Mouse (Mus musculus) forebrain, postnatal 0 days (tissue): Measurements from ENCODE around the gene Ifi202b. TPM values are rescaled to one million over a fixed set of nuclear protein-coding genes. Genes with fewer than 3 reads are reported as not detected.
"Not testable (repeated sequence)": the region's sequence is repeated elsewhere in the genome, so short reads cannot be mapped to it uniquely, and the experiment has no call there.

Source experiments
- ATAC-seq: fragments of 200-750 bp; cut with Nextera tagmentation; 2 replicates; pipeline ENCODE4 v1.8.0; 2017; ENCODE audit warnings: mild to moderate bottlenecking, moderate library complexity
- DNase-seq: peaks from one replicate; pipeline ENCODE4 v3.0.0-alpha.2; 2015
- H3K27ac ChIP-seq: fragments of 300-500 bp; sonication (generic); 2 replicates; pipeline ENCODE4 v1.5.1; 2014; ENCODE audit warnings: low read depth, mild to moderate bottlenecking, antibody characterized with exemption, low read length, moderate library complexity, mixed read lengths
- H3K27me3 ChIP-seq: fragments of 300-500 bp; sonication (generic); 2 replicates; pipeline ENCODE4 v1.6.1; 2014; ENCODE audit warnings: mild to moderate bottlenecking, low read length, mixed read lengths; ENCODE audit not compliant: insufficient read depth
- H3K36me3 ChIP-seq: fragments of 300-500 bp; sonication (generic); 2 replicates; pipeline ENCODE4 v1.6.1; 2014; ENCODE audit warnings: mild to moderate bottlenecking, moderate library complexity; ENCODE audit not compliant: insufficient read depth
- H3K4me1 ChIP-seq: fragments of 300-500 bp; sonication (generic); 2 replicates; pipeline ENCODE4 v1.6.1; 2014; ENCODE audit warnings: antibody characterized with exemption; ENCODE audit not compliant: insufficient read depth
- H3K4me2 ChIP-seq: fragments of 300-500 bp; sonication (generic); 2 replicates; pipeline ENCODE4 v1.6.1; 2014; ENCODE audit warnings: low read depth, mild to moderate bottlenecking, moderate library complexity
- H3K4me3 ChIP-seq: fragments of 300-500 bp; sonication (generic); 2 replicates; pipeline ENCODE4 v1.5.1; 2014; ENCODE audit warnings: low read depth, low read length, mixed read lengths
- H3K9ac ChIP-seq: fragments of 300-500 bp; sonication (generic); 2 replicates; pipeline ENCODE4 v1.6.1; 2014; ENCODE audit warnings: mild to moderate bottlenecking
- H3K9me3 ChIP-seq: fragments of 300-500 bp; sonication (generic); 2 replicates; pipeline ENCODE4 v1.6.1; 2016; ENCODE audit warnings: low read length
- CTCF ChIP-seq: sonication (generic); IDR thresholded peaks from 2 replicates; pipeline ENCODE4 v1.5.1; 2016; ENCODE audit warnings: antibody characterized with exemption, control low read depth, low read depth
- WGBS: fragments of 180-500 bp; shearing (Covaris S2); extraction: QIAGEN DNeasy Blood & Tissue Kit; methylation state at CpG from one replicate; pipeline ENCODE4 v1.1.7; 2014; 5-methylcytosine and 5-hydroxymethylcytosine counted together
- polyA plus RNA-seq: library from polyadenylated mRNA; unstranded; fragments of >200 nt; fragmentation: Nextera tagmentation; extraction: Ambion mirVana; gene quantifications from 2 replicates; pipeline ENCODE4 v1.2.1, GENCODE M21; 2015
- total RNA-seq: library from RNA; depleted of rRNA; stranded (reverse); fragments of >200 nt; gene quantifications from 2 replicates; pipeline ENCODE4 v1.2.3, GENCODE M21; 2014; rRNA removed

The Ifi202b gene
- total RNA-seq: not detected in 2 replicates
- not detected in 2 replicates for polyA plus RNA-seq

DNA sequence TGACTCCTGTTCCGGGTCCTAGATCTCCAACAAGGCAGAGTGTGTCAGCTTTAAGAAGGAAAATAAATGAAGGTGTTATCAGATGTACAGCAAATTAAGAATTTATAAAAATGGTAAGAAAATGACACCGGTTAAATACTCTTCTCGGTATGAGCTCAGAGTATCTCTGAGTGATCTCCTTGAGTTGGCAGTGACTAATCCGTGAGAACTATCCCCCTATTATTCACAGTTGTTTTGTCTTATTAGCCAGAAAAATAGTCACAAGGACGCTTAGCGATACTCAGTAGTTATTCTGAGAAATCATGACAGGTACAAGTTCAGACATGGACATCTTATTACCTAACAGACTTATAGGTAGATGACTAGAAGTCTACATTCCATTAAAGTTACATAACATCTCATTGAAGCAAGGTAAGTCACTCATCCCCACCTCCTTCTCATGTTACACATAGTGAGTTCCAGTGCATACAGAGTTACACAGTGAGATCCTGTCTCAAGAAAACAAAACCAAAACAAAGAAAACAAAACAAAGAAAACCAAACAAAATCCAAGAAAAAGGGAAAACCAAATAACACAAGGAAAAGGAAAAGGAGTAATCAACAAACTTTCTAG, at the start of gene Ifi202b:
Gene Ifi202b (minus strand): TSS at position 51 of the 612 bp plus-strand sequence.
- H3K4me1 ChIP-seq, DNase-seq, H3K4me3 ChIP-seq, H3K36me3 ChIP-seq, ATAC-seq, H3K4me2 ChIP-seq, H3K27me3 ChIP-seq, H3K9me3 ChIP-seq, H3K9ac ChIP-seq, H3K27ac ChIP-seq: not testable (repeated sequence)
- 90% methylated on average over 6 of the region's 6 CpGs for WGBS

DNA sequence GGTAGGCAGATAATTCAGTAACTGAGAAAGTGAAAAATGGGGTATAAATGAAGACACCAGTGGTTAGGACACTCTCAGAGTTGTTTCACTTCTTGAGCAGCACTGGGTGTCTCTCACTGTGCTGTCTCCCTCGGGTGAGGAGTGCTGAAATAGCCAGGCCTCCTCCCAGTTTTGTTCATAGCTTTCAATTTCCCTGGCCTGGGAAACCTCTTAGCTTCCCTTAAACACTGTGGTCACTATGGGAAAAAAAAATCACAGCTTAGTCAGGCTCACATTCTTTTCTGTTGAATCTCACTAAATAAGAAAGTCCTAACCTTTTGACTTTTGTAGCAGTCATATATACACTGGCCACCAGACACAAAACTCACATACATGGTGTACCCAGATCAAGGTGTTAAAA, 49.2 kb upstream of the Ifi202b start, which contains the start of gene Ifi205:
Gene Ifi205 (minus strand): TSS at position 113 of the 400 bp plus-strand sequence.
- no peak for TF ChIP-seq CTCF
- H3K27me3 ChIP-seq: no peaks in the 10 kb centered on the region
- ATAC-seq (no peak), DNase-seq (no peak)
- H3K4me3 ChIP-seq: no peak within 1 kb of the TSS
- H3K9ac ChIP-seq: no peak within 1 kb of the TSS
- no peaks in the 10 kb centered on the region for H3K9me3 ChIP-seq
- no peak within 1 kb of the TSS for H3K27ac ChIP-seq
- H3K4me2 ChIP-seq: no peak within 1 kb of the TSS
- H3K4me1 ChIP-seq: no peaks in the 10 kb centered on the region
- WGBS: 38% methylated on average over 1 of the region's 1 CpGs
- no peaks in the 10 kb centered on the region for H3K36me3 ChIP-seq

DNA sequence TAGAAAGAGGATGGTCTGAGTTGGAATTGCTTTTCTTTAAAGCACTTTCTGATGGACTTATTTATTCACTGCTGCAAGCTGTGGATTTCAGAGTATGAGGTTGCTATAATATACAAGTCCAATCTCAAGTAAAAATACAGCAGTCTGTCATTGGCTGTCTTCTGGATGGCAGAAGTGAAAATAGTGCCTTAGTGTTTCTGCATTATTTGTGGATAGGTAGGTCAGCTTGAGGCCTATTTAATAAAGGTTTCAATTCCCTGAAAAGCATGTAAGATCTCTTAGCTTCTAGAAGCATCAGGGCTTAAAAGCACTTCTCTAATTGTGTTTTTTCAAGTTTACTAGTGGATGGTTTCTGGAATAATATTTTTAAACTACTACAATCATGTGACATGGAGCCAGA, 24.5 kb upstream of the Ifi202b start:
- not testable (repeated sequence) for H3K4me3 ChIP-seq, H3K27ac ChIP-seq, H3K36me3 ChIP-seq, ATAC-seq, DNase-seq, H3K9me3 ChIP-seq, H3K4me2 ChIP-seq, H3K4me1 ChIP-seq, H3K9ac ChIP-seq, H3K27me3 ChIP-seq

DNA sequence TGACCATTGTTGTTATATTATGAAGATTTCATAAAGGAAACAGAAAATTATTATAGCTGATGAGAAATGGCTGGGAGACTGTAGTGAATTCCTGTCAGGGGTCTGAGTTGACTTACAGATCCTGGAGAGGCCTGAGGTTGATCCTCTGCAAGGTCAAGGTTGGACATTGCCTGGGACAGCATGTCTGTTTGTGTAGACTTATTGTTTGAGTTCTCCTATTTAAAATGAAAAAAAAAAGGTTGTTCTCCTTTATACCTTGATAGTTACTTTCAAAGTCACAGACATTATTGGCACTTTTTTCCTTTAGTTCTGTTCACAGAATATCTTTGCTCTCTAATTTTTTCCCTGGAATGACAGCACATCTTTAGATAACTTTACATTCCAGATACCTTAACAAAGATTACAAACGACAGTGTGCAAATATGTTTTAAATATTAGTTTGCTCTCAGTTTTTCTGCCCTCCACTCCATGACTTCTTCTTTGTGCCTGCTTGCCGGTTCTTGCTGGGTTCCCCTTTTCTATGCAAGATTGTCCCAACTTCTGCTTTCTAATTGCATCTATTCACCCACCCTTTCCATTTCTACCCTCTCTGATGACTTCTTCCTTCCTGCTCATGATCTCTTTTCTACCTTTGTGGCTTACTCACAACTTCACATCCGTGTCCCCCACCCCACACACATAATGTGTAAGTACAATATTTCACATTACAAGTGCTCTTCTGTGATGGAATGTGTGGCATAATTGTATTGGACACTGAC, 22.0 kb upstream of the Ifi202b start:
- not testable (repeated sequence) for H3K4me2 ChIP-seq, ATAC-seq, H3K9me3 ChIP-seq, H3K27me3 ChIP-seq, H3K4me3 ChIP-seq, H3K36me3 ChIP-seq, H3K9ac ChIP-seq, DNase-seq, H3K4me1 ChIP-seq, H3K27ac ChIP-seq
- 76% methylated on average over 2 of the region's 3 CpGs for WGBS

DNA sequence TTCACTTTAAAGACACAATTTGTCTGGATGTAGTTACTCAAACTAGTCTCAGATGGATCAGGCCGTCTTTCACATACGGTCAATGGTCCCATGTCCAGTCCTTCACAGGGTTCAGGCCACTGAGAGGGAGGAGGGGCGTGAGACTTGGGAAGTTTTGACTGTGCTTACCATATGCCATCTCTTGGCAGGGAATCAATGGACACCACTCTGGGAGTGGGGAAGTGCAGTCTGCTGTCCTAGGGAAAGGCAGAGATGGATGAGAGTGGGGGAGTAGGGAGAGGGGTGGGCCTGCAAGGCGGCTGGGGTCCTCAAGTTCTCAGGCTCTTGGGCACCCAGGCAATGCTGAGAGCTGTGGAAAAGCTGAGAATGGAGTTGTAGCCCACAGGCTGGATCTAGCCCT, 12.5 kb upstream of the Ifi202b start:
- no peak for ATAC-seq
- Histone ChIP-seq H3K36me3 (no peaks in the 10 kb centered on the region), H3K4me2 (no peak overlapping the region), H3K4me3 (no peak overlapping the region), H3K4me1 (no peaks in the 10 kb centered on the region), H3K9me3 (no peaks in the 10 kb centered on the region), H3K9ac (no peak overlapping the region), H3K27ac (no peak overlapping the region), H3K27me3 (no peaks in the 10 kb centered on the region)
- no peak for DNase-seq
- no peak for TF ChIP-seq CTCF
- 94% methylated on average over 4 of the region's 4 CpGs for WGBS

DNA sequence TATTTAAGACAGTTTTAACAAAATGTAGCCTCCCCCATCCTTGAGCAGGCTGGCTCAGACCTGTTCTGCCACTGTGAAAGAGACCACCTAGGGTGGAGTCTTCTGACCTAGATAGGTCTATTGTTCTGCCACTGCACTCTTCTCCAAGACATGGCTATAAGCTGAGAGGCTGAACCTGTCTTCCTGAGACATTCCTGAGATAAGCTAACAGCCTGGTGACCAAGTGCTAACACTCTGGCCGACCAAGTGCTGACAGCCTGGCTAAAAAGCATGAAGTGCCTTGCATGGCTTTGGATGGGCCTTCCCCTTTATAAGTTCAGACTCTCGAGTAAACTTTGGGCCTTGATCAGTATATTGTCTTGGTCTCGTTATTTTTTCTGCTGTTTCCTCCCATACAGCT, 1.5 kb downstream of the Ifi202b start:
- H3K9ac ChIP-seq, H3K4me3 ChIP-seq, H3K36me3 ChIP-seq, H3K4me2 ChIP-seq, H3K27me3 ChIP-seq, ATAC-seq, H3K4me1 ChIP-seq, H3K9me3 ChIP-seq, H3K27ac ChIP-seq, DNase-seq: not testable (repeated sequence)
- WGBS: 56% methylated on average over 3 of the region's 3 CpGs

DNA sequence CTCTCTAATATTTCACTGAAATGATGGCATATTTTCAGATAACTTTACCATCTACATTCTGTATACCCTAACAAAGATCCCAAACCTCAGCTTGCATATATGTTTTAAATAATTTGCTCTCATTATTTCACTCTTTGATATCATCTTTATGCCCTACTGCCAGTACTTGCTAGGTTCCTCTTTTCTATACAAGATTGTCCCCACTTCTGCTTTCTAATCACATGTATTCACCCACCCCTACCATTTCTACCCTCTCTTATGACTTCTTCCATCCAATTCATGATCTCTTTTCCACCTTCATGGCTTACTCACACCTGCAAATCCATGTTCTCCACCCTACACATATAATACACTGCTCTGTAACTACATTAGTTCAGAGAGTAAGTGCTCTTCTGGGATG, 4.9 kb downstream of the Ifi202b start:
- Histone ChIP-seq H3K4me3 (no peak overlapping the region), H3K36me3 (no peaks in the 10 kb centered on the region), H3K27me3 (no peaks in the 10 kb centered on the region), H3K4me1 (no peaks in the 10 kb centered on the region), H3K9ac (no peak overlapping the region), H3K4me2 (no peak overlapping the region), H3K27ac (no peak overlapping the region), H3K9me3 (no peaks in the 10 kb centered on the region)
- DNase-seq (no peak), ATAC-seq (no peak)
- no peak for TF ChIP-seq CTCF
